Mouse (Mus musculus) ES-Bruce4 (cell line): ENCODE results near the gene Scube3.

ENCODE experiments used
- CTCF ChIP-seq: IDR thresholded peaks from one replicate; pipeline ENCODE4 v1.8.1; 2011; ENCODE audit warnings: low read depth, low read length
- POLR2A ChIP-seq: IDR thresholded peaks from one replicate; pipeline ENCODE4 v1.8.1; 2011; ENCODE audit warnings: low read length; ENCODE audit not compliant: insufficient read depth

DNA sequence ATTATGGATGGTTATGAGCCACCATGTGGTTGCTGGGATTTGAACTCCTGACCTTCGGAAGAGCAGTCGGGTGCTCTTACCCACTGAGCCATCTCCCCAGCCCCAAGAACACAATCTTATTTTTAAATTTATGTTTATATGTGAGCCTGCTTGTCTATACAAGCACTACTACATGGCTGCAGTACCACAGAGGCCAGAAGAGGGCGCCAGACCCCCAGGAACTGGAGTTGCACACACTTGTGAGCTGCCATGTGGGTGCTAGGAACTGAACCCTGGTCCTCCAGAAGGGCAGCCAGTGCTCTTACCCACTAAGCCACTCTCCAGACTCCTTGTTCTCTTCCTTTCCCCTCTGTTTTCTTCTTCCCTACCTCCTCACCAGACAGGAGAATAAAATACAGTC lies 48.1 kb upstream of the Scube3 start:
- TF ChIP-seq CTCF (peak; percentile 48), POLR2A (no peak)
